15 mouse cellular contexts compared by ENCODE assay signal in the genomic region with DNA sequence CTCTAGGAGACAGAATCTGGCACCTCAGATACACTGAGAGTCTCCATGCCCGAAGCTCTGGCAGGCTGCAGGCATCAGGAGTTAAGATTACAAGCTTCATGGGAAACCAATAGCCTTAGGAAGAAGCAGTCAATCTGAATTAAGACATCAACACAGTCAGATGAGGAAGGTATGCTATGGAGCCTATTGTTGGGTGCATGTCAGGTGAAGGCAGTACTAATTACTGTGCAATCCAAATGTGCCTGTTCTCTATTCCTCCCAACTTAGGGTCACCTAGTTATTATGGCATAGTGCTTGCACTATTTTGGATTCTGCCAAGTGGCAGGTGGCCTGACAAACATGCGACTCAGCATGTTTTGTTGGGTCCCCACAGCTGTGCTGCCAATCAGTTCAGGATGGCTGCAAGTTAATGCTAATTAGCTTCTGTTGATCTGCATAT. TPM values are rescaled to one million over a fixed set of nuclear protein-coding genes. Genes with fewer than 3 reads are reported as not detected.
DNase-seq lines count a peak whose midpoint lies in the region; ATAC-seq and TF ChIP-seq lines count a peak whose summit lies in the region.
"Had no signal": no experiment of that assay in that cellular context is flagged by ENCODE, and none has a peak within 500 bp of the region (broad histone marks: within the 10 kb centered on the region; RNA-seq: fewer than 3 reads in every experiment).

No protein-coding gene starts in this region.

- WGBS in cerebellum, adult 2 months = 21% methylated on average over 2 of the region's 2 CpGs

- no peak overlapping the region for H3K4me3 ChIP-seq in cerebellum, adult 2 months (replicated peaks; ENCODE audit: insufficient read depth, low read depth, low read length)
- H3K4me3 ChIP-seq: heart, embryonic 10.5 days; neural tube, embryonic 12.5 days had no signal

- ATAC-seq in monocyte, adult 5-6 weeks (replicated peaks; ENCODE audit: insufficient number of reproducible peaks, low FRiP score, low TSS enrichment, poor library complexity, severe bottlenecking) = no peak

- TF ChIP-seq CTCF in cerebellum, adult 2 months (IDR thresholded peaks at IDR 0.05; ENCODE audit: borderline replicate concordance, insufficient read depth, low read depth, low read length) = no peak

- TF ChIP-seq POLR2A in cerebellum, adult 2 months (IDR thresholded peaks at IDR 0.05; ENCODE audit: borderline replicate concordance, insufficient read depth, low read length) = no peak

- H3K4me1 ChIP-seq in cerebellum, adult 2 months (ENCODE audit: control insufficient read depth, insufficient read depth, low read length) = no peaks in the 10 kb centered on the region
- H3K4me1 ChIP-seq: heart, embryonic 10.5 days; neural tube, embryonic 12.5 days had no signal

- peak; percentile 76 to 83 for DNase-seq in cerebellum, postnatal 10 days
- no peak for DNase-seq in cerebellum, adult 2 months
- peak; percentile 63 for DNase-seq in retina, postnatal 1 day
- DNase-seq in retina, embryonic 14.5 days (ENCODE audit: low spot score) = no peak
- DNase-seq in layer of hippocampus, adult 9-10 months (ENCODE audit: low spot score) = peak; percentile 3
- no peak for DNase-seq in heart, postnatal 4 days
- no peak for DNase-seq in left cerebral cortex, adult 9 months (ENCODE audit: low spot score in 2 of 2)
- DNase-seq: kidney, adult 9 months had no signal

- no peaks in the 10 kb centered on the region for H3K27me3 ChIP-seq in cerebellum, adult 2 months (ENCODE audit: control insufficient read depth, insufficient read depth, low read length)
- H3K27me3 ChIP-seq: neural tube, embryonic 12.5 days had no signal

- H3K27ac ChIP-seq in cerebellum, adult 2 months (ENCODE audit: insufficient read depth, low read length) = no peak overlapping the region
- H3K27ac ChIP-seq: heart, embryonic 10.5 days; neural tube, embryonic 12.5 days had no signal

RNA-seq across cellular contexts. Expression of a gene that starts 53.0 kb away (rescaled TPM):
- polyA plus RNA-seq in cerebellum, adult 2 months (2012; rRNA removed) = not detected in 2 replicates
- not detected in 3 replicates for total RNA-seq in monocyte, adult 5-6 weeks (2017)
- not detected for total RNA-seq in heart, postnatal 4 days (2021)
- total RNA-seq: gastrocnemius, adult 18-20 months; hematopoietic stem cell, adult 5-6 weeks; left cerebral cortex, postnatal 14 days had no signal
- polyA plus RNA-seq: heart, embryonic 10.5 days; liver, embryonic 16.5 days; neural tube, embryonic 12.5 days had no signal

Comparison
In these comparisons a context has a peak if more than half of its experiments do, and no peak if none do; other contexts are left out.
1. DNase-seq: peak in cerebellum, postnatal 10 days (2 of 2), retina, postnatal 1 day (single experiment) and layer of hippocampus, adult 9-10 months (single experiment); none in cerebellum, adult 2 months (0 of 2), retina, embryonic 14.5 days (single experiment), heart, postnatal 4 days (single experiment) and left cerebral cortex, adult 9 months (0 of 2).